Mouse (Mus musculus) stomach, embryonic 16.5 days (tissue): Measurements from ENCODE around the gene Dolk. TPM values are rescaled to one million over a fixed set of nuclear protein-coding genes. Genes with fewer than 3 reads are reported as not detected.

Experiments used
- ATAC-seq: fragments of 200-750 bp; cut with Nextera tagmentation; 2 replicates; pipeline ENCODE4 v1.8.0; 2017; ENCODE audit warnings: moderate number of reproducible peaks, moderate TSS enrichment; ENCODE audit not compliant: insufficient read depth, low FRiP score
- H3K27ac ChIP-seq: fragments of 300-500 bp; sonication (generic); 2 replicates; pipeline ENCODE4 v1.5.1; 2014; ENCODE audit warnings: low read length
- H3K27me3 ChIP-seq: fragments of 300-500 bp; sonication (generic); 2 replicates; pipeline ENCODE4 v1.6.1; 2014; ENCODE audit warnings: low read length, control low read depth, mixed read lengths; ENCODE audit not compliant: control insufficient read depth, insufficient read depth
- H3K36me3 ChIP-seq: fragments of 300-500 bp; sonication (generic); 2 replicates; pipeline ENCODE4 v1.6.1; 2014; ENCODE audit warnings: low read length; ENCODE audit not compliant: control insufficient read depth, insufficient read depth
- H3K4me1 ChIP-seq: fragments of 300-500 bp; sonication (generic); 2 replicates; pipeline ENCODE4 v1.6.1; 2014; ENCODE audit warnings: low read length, control low read depth, mixed read lengths; ENCODE audit not compliant: control insufficient read depth, insufficient read depth
- H3K4me2 ChIP-seq: fragments of 300-500 bp; sonication (generic); 2 replicates; pipeline ENCODE4 v1.6.1; 2014; ENCODE audit warnings: low read depth, low read length, mixed read lengths
- H3K4me3 ChIP-seq: fragments of 300-500 bp; sonication (generic); replicated peaks from 2 replicates; pipeline ENCODE4 v1.5.1; 2014; ENCODE audit warnings: mild to moderate bottlenecking, low read length
- H3K9ac ChIP-seq: fragments of 300-500 bp; sonication (generic); 2 replicates; pipeline ENCODE4 v1.6.1; 2014; ENCODE audit warnings: low read length
- H3K9me3 ChIP-seq: fragments of 300-500 bp; sonication (generic); replicated peaks from 2 replicates; pipeline ENCODE4 v1.6.1; 2016; ENCODE audit warnings: low read length, control low read depth; ENCODE audit not compliant: control insufficient read depth
- WGBS: fragments of 180-500 bp; shearing (Covaris S2); extraction: QIAGEN DNeasy Blood & Tissue Kit; methylation state at CpG from one replicate; pipeline ENCODE4 v1.1.7; 2014; 5-methylcytosine and 5-hydroxymethylcytosine counted together
- polyA plus RNA-seq: library from polyadenylated mRNA; unstranded; fragments of >200 nt; fragmentation: Nextera tagmentation; extraction: Ambion mirVana; gene quantifications from 2 replicates; pipeline ENCODE4 v1.2.1, GENCODE M21; 2015

Dolk gene
- polyA plus RNA-seq, 1 experiment from 2014 or later = 34.0 TPM

GRCm38 (mm10) chr2:30247681-30248080 is 38.5 kb downstream of the Dolk start:
- 75% methylated on average over 4 of the region's 4 CpGs for WGBS
- H3K9me3 ChIP-seq = no peaks in the 10 kb centered on the region
- no peak overlapping the region for H3K27ac ChIP-seq
- H3K9ac ChIP-seq = no peak overlapping the region
- peaks cover 30% of the 10 kb centered on the region for H3K4me1 ChIP-seq
- ATAC-seq = no peak
- H3K27me3 ChIP-seq = no peaks in the 10 kb centered on the region
- H3K4me2 ChIP-seq = no peak overlapping the region
- no peak overlapping the region for H3K4me3 ChIP-seq
- no peaks in the 10 kb centered on the region for H3K36me3 ChIP-seq

- Histone ChIP-seq H3K36me3 (no peaks in the 10 kb centered on the region), H3K27ac (no peak overlapping the region), H3K27me3 (no peaks in the 10 kb centered on the region), H3K9ac (no peak overlapping the region), H3K9me3 (no peaks in the 10 kb centered on the region), H3K4me3 (no peak overlapping the region), H3K4me2 (no peak overlapping the region), H3K4me1 (peaks cover 27% of the 10 kb centered on the region)
- ATAC-seq = no peak
- 90% methylated on average over 5 of the region's 5 CpGs for WGBS
Observed at GRCm38 (mm10) chr2:30247036-30247435, 39.1 kb downstream of the Dolk start.

GRCm38 (mm10) chr2:30244595-30245178 is 41.4 kb downstream of the Dolk start:
- Histone ChIP-seq H3K4me1 (peaks cover 20% of the 10 kb centered on the region), H3K9me3 (no peaks in the 10 kb centered on the region), H3K9ac (peak overlapping the region; percentile 57), H3K36me3 (peaks cover 17% of the 10 kb centered on the region), H3K4me3 (no peak overlapping the region), H3K27me3 (no peaks in the 10 kb centered on the region), H3K27ac (peak overlapping the region; percentile 91), H3K4me2 (peak overlapping the region; percentile 25)
- ATAC-seq = peak; percentile 61; the same call in 1 of the 2 replicates
- WGBS = 51% methylated on average over 7 of the region's 7 CpGs

GRCm38 (mm10) chr2:30243391-30243790 is 42.7 kb downstream of the Dolk start:
- no peaks in the 10 kb centered on the region for H3K27me3 ChIP-seq
- no peak overlapping the region for H3K4me2 ChIP-seq
- H3K9me3 ChIP-seq = no peaks in the 10 kb centered on the region
- 93% methylated on average over 4 of the region's 4 CpGs for WGBS
- H3K36me3 ChIP-seq = peaks cover 17% of the 10 kb centered on the region
- no peak overlapping the region for H3K27ac ChIP-seq
- H3K4me1 ChIP-seq = peaks cover 33% of the 10 kb centered on the region
- H3K9ac ChIP-seq = no peak overlapping the region
- ATAC-seq = no peak
- no peak overlapping the region for H3K4me3 ChIP-seq

- no peak for ATAC-seq
- Histone ChIP-seq H3K9ac (no peak overlapping the region), H3K36me3 (peaks cover 17% of the 10 kb centered on the region), H3K4me1 (peaks cover 35% of the 10 kb centered on the region), H3K4me3 (no peak overlapping the region), H3K4me2 (no peak overlapping the region), H3K9me3 (no peaks in the 10 kb centered on the region), H3K27ac (peak overlapping the region; percentile 71), H3K27me3 (no peaks in the 10 kb centered on the region)
- 41% methylated on average over 4 of the region's 4 CpGs for WGBS
Observed at GRCm38 (mm10) chr2:30242509-30242908, 43.6 kb downstream of the Dolk start.

GRCm38 (mm10) chr2:30240267-30240666 is 45.9 kb downstream of the Dolk start, which contains the start of gene Gm28035:
Gm28035 (plus strand) TSS chr2:30240567.
- peak within 1 kb of the TSS; percentile 84 for H3K4me3 ChIP-seq

GRCm38 (mm10) chr2:30239777-30240176 is 46.4 kb downstream of the Dolk start:
- Histone ChIP-seq H3K4me1 (peaks cover 35% of the 10 kb centered on the region), H3K9ac (no peak overlapping the region), H3K36me3 (peaks cover 17% of the 10 kb centered on the region), H3K27me3 (no peaks in the 10 kb centered on the region), H3K4me3 (peak overlapping the region; percentile 84; the same call in 1 of the 2 replicates), H3K9me3 (no peaks in the 10 kb centered on the region), H3K4me2 (peak overlapping the region; percentile 83; the same call in 1 of the 2 replicates), H3K27ac (peak overlapping the region; percentile 86; the same call in 1 of the 2 replicates)
- WGBS = 68% methylated on average over 4 of the region's 4 CpGs
- no peak for ATAC-seq

More at GRCm38 (mm10) chr2:30240267-30240666, 45.9 kb downstream of the Dolk start, which contains the start of gene Gm28035:
- peak within 1 kb of the TSS; percentile 86; the same call in 1 of the 2 replicates for H3K27ac ChIP-seq
- no peaks in the 10 kb centered on the region for H3K27me3 ChIP-seq
- peak within 1 kb of the TSS; percentile 90 for H3K9ac ChIP-seq
- H3K36me3 ChIP-seq = peaks cover 17% of the 10 kb centered on the region
- H3K9me3 ChIP-seq = no peaks in the 10 kb centered on the region
- no peak for ATAC-seq
- peak within 1 kb of the TSS; percentile 83 for H3K4me2 ChIP-seq
- 76% methylated on average over 2 of the region's 2 CpGs for WGBS
- H3K4me1 ChIP-seq = peaks cover 38% of the 10 kb centered on the region

GRCm38 (mm10) chr2:30238906-30239465 is 47.1 kb downstream of the Dolk start:
- Histone ChIP-seq H3K4me1 (peaks cover 27% of the 10 kb centered on the region), H3K36me3 (peaks cover 17% of the 10 kb centered on the region)

GRCm38 (mm10) chr2:30237881-30238280 is 48.3 kb downstream of the Dolk start:
- H3K4me1 ChIP-seq = peaks cover 26% of the 10 kb centered on the region
- H3K4me2 ChIP-seq = peak overlapping the region; percentile 83
- peak overlapping the region; percentile 90 for H3K9ac ChIP-seq
- H3K27ac ChIP-seq = peak overlapping the region; percentile 86
- H3K36me3 ChIP-seq = peaks cover 17% of the 10 kb centered on the region
- under 1% methylated on average over 38 of the region's 42 CpGs for WGBS
- H3K27me3 ChIP-seq = no peaks in the 10 kb centered on the region
- peak; percentile 89 for ATAC-seq
- H3K4me3 ChIP-seq = peak overlapping the region; percentile 84
- no peaks in the 10 kb centered on the region for H3K9me3 ChIP-seq

More at GRCm38 (mm10) chr2:30238906-30239465, 47.1 kb downstream of the Dolk start:
- Histone ChIP-seq H3K9ac (peak overlapping the region; percentile 90), H3K4me2 (peak overlapping the region; percentile 83), H3K4me3 (peak overlapping the region; percentile 84), H3K27me3 (no peaks in the 10 kb centered on the region), H3K9me3 (no peaks in the 10 kb centered on the region), H3K27ac (peak overlapping the region; percentile 86; the same call in 1 of the 2 replicates)
- no peak for ATAC-seq
- 54% methylated on average over 3 of the region's 3 CpGs for WGBS
